Mouse (Mus musculus) midbrain, embryonic 11.5 days (tissue): ENCODE measurements around the gene Dlg1. TPM values are rescaled to one million over a fixed set of nuclear protein-coding genes. Genes with fewer than 3 reads are reported as not detected.

Experiments
- ATAC-seq: fragments of 200-750 bp; cut with Nextera tagmentation; 2 replicates; pipeline ENCODE4 v1.8.0; 2017; ENCODE audit warnings: moderate TSS enrichment, moderate library complexity; ENCODE audit not compliant: low FRiP score
- DNase-seq: peaks from one replicate; pipeline ENCODE4 v3.0.0; 2015; ENCODE audit warnings: low spot score; ENCODE audit errors: missing footprints
- H3K27ac ChIP-seq: fragments of 300-500 bp; sonication (generic); 2 replicates; pipeline ENCODE4 v1.5.1; 2014; ENCODE audit warnings: low read depth, low read length
- H3K27me3 ChIP-seq: fragments of 300-500 bp; sonication (generic); 2 replicates; pipeline ENCODE4 v1.6.1; 2014; ENCODE audit warnings: mild to moderate bottlenecking, low read length, moderate library complexity, mixed read lengths; ENCODE audit not compliant: control insufficient read depth, insufficient read depth
- H3K36me3 ChIP-seq: fragments of 300-500 bp; sonication (generic); 2 replicates; pipeline ENCODE4 v1.6.1; 2014; ENCODE audit warnings: mild to moderate bottlenecking, low read length, moderate library complexity, mixed read lengths; ENCODE audit not compliant: control insufficient read depth, insufficient read depth
- H3K4me1 ChIP-seq: fragments of 300-500 bp; sonication (generic); 2 replicates; pipeline ENCODE4 v1.6.1; 2014; ENCODE audit warnings: low read length; ENCODE audit not compliant: control insufficient read depth, insufficient read depth
- H3K4me2 ChIP-seq: fragments of 300-500 bp; sonication (generic); 2 replicates; pipeline ENCODE4 v1.6.1; 2014; ENCODE audit warnings: mild to moderate bottlenecking, moderate library complexity
- H3K4me3 ChIP-seq: fragments of 300-500 bp; sonication (generic); 2 replicates; pipeline ENCODE4 v1.5.1; 2014; ENCODE audit warnings: low read depth, low read length
- H3K9ac ChIP-seq: fragments of 300-500 bp; sonication (generic); 2 replicates; pipeline ENCODE4 v1.6.1; 2014; ENCODE audit warnings: low read length
- H3K9me3 ChIP-seq: fragments of 300-500 bp; sonication (generic); 2 replicates; pipeline ENCODE4 v1.6.1; 2016; ENCODE audit warnings: low read length; ENCODE audit not compliant: control insufficient read depth
- WGBS: fragments of 180-500 bp; shearing (Covaris S2); extraction: QIAGEN DNeasy Blood & Tissue Kit; methylation state at CpG from one replicate; pipeline ENCODE4 v1.1.7; 2014; 5-methylcytosine and 5-hydroxymethylcytosine counted together
- polyA plus RNA-seq: library from polyadenylated mRNA; unstranded; fragments of >200 nt; fragmentation: Nextera tagmentation; extraction: Ambion mirVana; gene quantifications from 2 replicates; pipeline ENCODE4 v1.2.1, GENCODE M21; 2014

Dlg1 gene
- polyA plus RNA-seq = 19.3 and 21.0 TPM in 2 replicates

GRCm38 (mm10) chr16:31663379-31664286, at the start of gene Dlg1:
TSS of gene Dlg1 (plus strand) at chr16:31663443.
- ATAC-seq = peak; percentile 98
- Histone ChIP-seq H3K9ac (peak within 1 kb of the TSS; percentile 91), H3K4me2 (peak within 1 kb of the TSS; percentile 79), H3K9me3 (no peaks in the 10 kb centered on the region), H3K4me1 (peaks cover 7% of the 10 kb centered on the region), H3K27me3 (no peaks in the 10 kb centered on the region; the same call in 1 of the 2 replicates), H3K4me3 (peak within 1 kb of the TSS; percentile 94), H3K27ac (peak within 1 kb of the TSS; percentile 87), H3K36me3 (no peaks in the 10 kb centered on the region)
- under 1% methylated on average over 68 of the region's 95 CpGs for WGBS
- DNase-seq = peak; percentile 98

GRCm38 (mm10) chr16:31616382-31616781, 46.9 kb upstream of the Dlg1 start:
- Histone ChIP-seq H3K4me1 (peaks cover 5% of the 10 kb centered on the region; the same call in 1 of the 2 replicates), H3K27ac (no peak overlapping the region), H3K4me3 (no peak overlapping the region), H3K36me3 (no peaks in the 10 kb centered on the region), H3K27me3 (no peaks in the 10 kb centered on the region), H3K9ac (no peak overlapping the region), H3K4me2 (no peak overlapping the region), H3K9me3 (no peaks in the 10 kb centered on the region)
- DNase-seq (peak; percentile 56), ATAC-seq (no peak)
- WGBS = 89% methylated on average over 2 of the region's 2 CpGs

GRCm38 (mm10) chr16:31617128-31617527, 46.1 kb upstream of the Dlg1 start:
- H3K9ac ChIP-seq = no peak overlapping the region
- ATAC-seq (no peak), DNase-seq (no peak)
- no peak overlapping the region for H3K27ac ChIP-seq
- H3K4me3 ChIP-seq = no peak overlapping the region
- H3K27me3 ChIP-seq = no peaks in the 10 kb centered on the region
- H3K4me1 ChIP-seq = peaks cover 5% of the 10 kb centered on the region; the same call in 1 of the 2 replicates
- no peaks in the 10 kb centered on the region for H3K36me3 ChIP-seq
- H3K9me3 ChIP-seq = no peaks in the 10 kb centered on the region
- no peak overlapping the region for H3K4me2 ChIP-seq

GRCm38 (mm10) chr16:31617823-31618371, 45.3 kb upstream of the Dlg1 start:
- ATAC-seq (no peak), DNase-seq (peak; percentile 92)
- WGBS = 24% methylated on average over 10 of the region's 10 CpGs
- H3K9ac ChIP-seq = peak overlapping the region; percentile 4; the same call in 1 of the 2 replicates
- no peaks in the 10 kb centered on the region for H3K9me3 ChIP-seq
- no peaks in the 10 kb centered on the region for H3K36me3 ChIP-seq
- peak overlapping the region; percentile 11; the same call in 1 of the 2 replicates for H3K4me2 ChIP-seq
- H3K4me3 ChIP-seq = no peak overlapping the region
- peaks cover 5% of the 10 kb centered on the region; the same call in 1 of the 2 replicates for H3K4me1 ChIP-seq
- no peak overlapping the region for H3K27ac ChIP-seq
- H3K27me3 ChIP-seq = no peaks in the 10 kb centered on the region

- Histone ChIP-seq H3K4me2 (no peak overlapping the region), H3K4me3 (no peak overlapping the region), H3K36me3 (no peaks in the 10 kb centered on the region), H3K27ac (no peak overlapping the region), H3K4me1 (peaks cover 5% of the 10 kb centered on the region; the same call in 1 of the 2 replicates), H3K27me3 (no peaks in the 10 kb centered on the region), H3K9ac (no peak overlapping the region), H3K9me3 (no peaks in the 10 kb centered on the region)
- no peak for ATAC-seq
- 81% methylated on average over 9 of the region's 9 CpGs for WGBS
- peak; percentile 77 for DNase-seq
Measured at GRCm38 (mm10) chr16:31618671-31619070, 44.6 kb upstream of the Dlg1 start.

GRCm38 (mm10) chr16:31619675-31620335, 43.4 kb upstream of the Dlg1 start:
- no peak for DNase-seq
- no peak for ATAC-seq

GRCm38 (mm10) chr16:31622356-31622755, 40.9 kb upstream of the Dlg1 start:
- Histone ChIP-seq H3K27ac (no peak overlapping the region), H3K4me3 (no peak overlapping the region), H3K36me3 (no peaks in the 10 kb centered on the region), H3K4me2 (no peak overlapping the region), H3K9me3 (no peaks in the 10 kb centered on the region), H3K9ac (no peak overlapping the region), H3K4me1 (peaks cover 5% of the 10 kb centered on the region; the same call in 1 of the 2 replicates), H3K27me3 (no peaks in the 10 kb centered on the region)
- ATAC-seq (no peak), DNase-seq (peak; percentile 67)
- WGBS = 95% methylated on average over 1 of the region's 1 CpGs

More at GRCm38 (mm10) chr16:31619675-31620335, 43.4 kb upstream of the Dlg1 start:
- H3K4me1 ChIP-seq = peaks cover 5% of the 10 kb centered on the region; the same call in 1 of the 2 replicates
- no peak overlapping the region for H3K27ac ChIP-seq
- no peak overlapping the region for H3K4me3 ChIP-seq
- no peaks in the 10 kb centered on the region for H3K36me3 ChIP-seq
- H3K27me3 ChIP-seq = no peaks in the 10 kb centered on the region
- H3K9ac ChIP-seq = no peak overlapping the region
- no peaks in the 10 kb centered on the region for H3K9me3 ChIP-seq
- no peak overlapping the region for H3K4me2 ChIP-seq
- 90% methylated on average over 6 of the region's 6 CpGs for whole genome bisulfite sequencing

- Histone ChIP-seq H3K4me3 (no peak overlapping the region), H3K4me1 (peaks cover under 1% of the 10 kb centered on the region; the same call in 1 of the 2 replicates), H3K27me3 (no peaks in the 10 kb centered on the region), H3K9me3 (no peaks in the 10 kb centered on the region), H3K36me3 (no peaks in the 10 kb centered on the region), H3K9ac (no peak overlapping the region), H3K27ac (no peak overlapping the region), H3K4me2 (no peak overlapping the region)
- 88% methylated on average over 6 of the region's 6 CpGs for WGBS
- ATAC-seq = no peak
- peak; percentile 49 for DNase-seq
Measured at GRCm38 (mm10) chr16:31623136-31623535, 40.1 kb upstream of the Dlg1 start.
